Mouse (Mus musculus) kidney, adult 9 months (tissue): ENCODE measurements around the gene Zfp64.
A peak's percentile ranks its signal among the peaks of the same experiment; 100 is the strongest.
"Not testable (repeated sequence)": the region's sequence is repeated elsewhere in the genome, so short reads cannot be mapped to it uniquely, and the experiment has no call there.

Experiments
- DNase-seq: peaks from one replicate; pipeline ENCODE4 v3.0.0; 2022

Zfp64 gene

GRCm38 (mm10) chr2:168892057-168892456 is 63.3 kb downstream of the Zfp64 start:
- no peak for DNase-seq

GRCm38 (mm10) chr2:168884641-168885040 is 70.7 kb downstream of the Zfp64 start:
- DNase-seq = no peak

- no peak for DNase-seq
Measured at GRCm38 (mm10) chr2:168882997-168883396, 72.4 kb downstream of the Zfp64 start.

DNA sequence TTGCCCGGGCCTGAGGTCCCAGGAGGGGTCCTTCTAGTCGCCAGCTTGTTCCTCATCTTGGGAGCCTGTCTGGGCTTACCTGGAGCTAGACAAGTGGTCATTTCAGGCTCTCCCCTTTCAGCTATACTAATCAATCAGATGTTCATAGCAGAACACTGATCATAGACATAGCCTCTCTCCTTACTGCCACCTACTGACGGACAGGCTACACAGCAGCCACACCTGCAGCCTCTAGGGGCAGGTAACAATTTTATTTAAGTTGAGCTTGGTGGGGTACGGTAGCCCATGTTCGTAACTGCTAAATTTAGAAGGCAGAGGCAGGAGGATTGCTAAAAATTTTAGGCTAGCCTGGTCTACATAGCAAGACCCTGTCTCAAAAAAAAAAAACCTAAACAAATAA is 73.5 kb downstream of the Zfp64 start:
- peak; percentile 17 for DNase-seq

- DNase-seq = no peak
Measured at GRCm38 (mm10) chr2:168879573-168879972, 75.8 kb downstream of the Zfp64 start.

GRCm38 (mm10) chr2:168878708-168879107 is 76.7 kb downstream of the Zfp64 start:
- DNase-seq = no peak

GRCm38 (mm10) chr2:168878158-168878557 is 77.2 kb downstream of the Zfp64 start:
- DNase-seq = peak; percentile 8

GRCm38 (mm10) chr2:168876631-168877030 is 78.8 kb downstream of the Zfp64 start:
- no peak for DNase-seq

GRCm38 (mm10) chr2:168874498-168874897 is 80.9 kb downstream of the Zfp64 start:
- DNase-seq = no peak

- DNase-seq = no peak
Measured at GRCm38 (mm10) chr2:168871767-168872511, 83.4 kb downstream of the Zfp64 start.

DNA sequence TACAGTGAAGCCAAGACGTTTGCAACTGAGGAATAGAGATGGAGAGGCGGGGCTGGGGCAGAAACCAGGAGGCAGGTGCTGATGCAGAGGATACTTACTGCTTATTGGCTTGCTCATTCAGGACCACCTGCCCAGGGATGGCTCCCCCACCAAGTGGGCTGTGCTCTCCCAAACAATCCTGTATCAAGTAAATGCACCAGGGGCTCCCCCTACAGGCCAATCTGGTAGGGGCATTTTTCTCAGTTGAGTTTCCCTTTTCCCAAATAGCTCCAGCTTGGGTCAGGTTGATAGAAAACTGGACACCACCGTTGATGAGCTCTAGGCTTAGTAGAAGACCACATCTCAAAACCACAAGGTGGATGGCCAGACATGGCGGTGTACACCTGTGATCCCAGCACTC is 84.9 kb downstream of the Zfp64 start:
- DNase-seq = peak; percentile 30

- DNase-seq = no peak
Measured at GRCm38 (mm10) chr2:168866942-168867341, 88.4 kb downstream of the Zfp64 start.

DNA sequence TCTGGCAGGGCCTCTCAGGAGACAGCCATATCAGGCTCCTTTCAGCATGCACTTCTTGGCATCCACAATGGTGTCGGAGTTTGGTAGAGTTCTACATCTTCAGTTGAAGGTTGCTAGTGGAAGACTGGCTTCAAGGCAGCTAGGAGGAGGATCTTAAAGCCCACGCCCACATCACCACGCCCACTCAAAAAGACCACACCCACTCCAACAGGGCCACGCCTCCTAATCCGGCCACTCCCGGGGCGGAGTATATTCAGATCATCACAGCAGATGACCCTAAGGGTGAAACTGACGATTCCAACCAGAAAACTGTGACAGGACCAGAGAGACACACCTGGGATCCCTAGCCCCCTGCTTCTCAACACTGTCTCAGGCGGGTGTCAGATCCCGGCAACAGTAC is 89.0 kb downstream of the Zfp64 start:
- no peak for DNase-seq

GRCm38 (mm10) chr2:168864905-168865304 is 90.5 kb downstream of the Zfp64 start:
- DNase-seq = no peak

DNA sequence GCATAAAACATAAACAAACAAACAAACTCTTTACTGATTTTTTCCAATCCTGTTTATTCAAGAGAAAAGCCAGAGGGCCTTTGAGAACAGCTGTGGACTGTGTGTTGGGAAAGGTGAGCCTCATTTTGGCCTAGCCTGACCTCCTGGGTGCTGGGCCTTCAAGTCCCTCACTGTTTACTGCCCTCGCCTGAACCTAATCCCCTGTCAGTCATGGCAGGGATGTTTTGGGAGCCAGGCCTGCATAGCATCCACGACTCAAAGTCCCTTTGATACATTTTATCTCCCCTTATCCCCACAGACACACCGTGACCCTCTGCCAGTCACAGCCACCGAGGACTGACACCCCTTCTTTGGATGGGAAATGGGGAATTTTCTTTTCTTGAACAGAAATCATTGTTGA is 92.7 kb downstream of the Zfp64 start:
- no peak for DNase-seq

- DNase-seq = no peak
Measured at GRCm38 (mm10) chr2:168860922-168861740, 94.3 kb downstream of the Zfp64 start.

- no peak for DNase-seq
Measured at GRCm38 (mm10) chr2:168860032-168860691, 95.2 kb downstream of the Zfp64 start.

DNA sequence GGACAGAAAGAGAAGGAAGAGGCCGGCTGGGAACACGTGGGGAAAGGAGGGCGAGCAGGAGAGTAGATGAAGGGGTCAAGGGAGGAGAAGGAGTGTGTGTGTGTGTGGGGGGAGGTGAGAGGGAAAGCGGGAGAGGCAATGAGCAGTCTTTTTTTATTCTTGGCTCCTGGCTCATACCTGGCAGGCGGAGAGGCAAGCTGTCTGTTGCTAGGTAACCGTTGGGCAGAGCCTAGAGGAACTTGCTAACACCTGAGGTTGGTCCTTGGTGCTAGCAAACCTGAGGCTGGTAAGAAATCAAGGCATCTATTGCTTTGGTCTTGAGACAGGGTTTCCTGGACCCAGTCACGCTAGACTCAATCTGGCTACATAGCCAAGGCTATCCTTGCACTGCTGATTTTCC is 98.7 kb downstream of the Zfp64 start:
- DNase-seq = no peak

- DNase-seq = no peak
Measured at GRCm38 (mm10) chr2:168854777-168855176, 100.6 kb downstream of the Zfp64 start.

GRCm38 (mm10) chr2:168853869-168854268 is 101.5 kb downstream of the Zfp64 start:
- not testable (repeated sequence) for DNase-seq

- DNase-seq = no peak
Measured at GRCm38 (mm10) chr2:168851545-168851944, 103.8 kb downstream of the Zfp64 start.

DNA sequence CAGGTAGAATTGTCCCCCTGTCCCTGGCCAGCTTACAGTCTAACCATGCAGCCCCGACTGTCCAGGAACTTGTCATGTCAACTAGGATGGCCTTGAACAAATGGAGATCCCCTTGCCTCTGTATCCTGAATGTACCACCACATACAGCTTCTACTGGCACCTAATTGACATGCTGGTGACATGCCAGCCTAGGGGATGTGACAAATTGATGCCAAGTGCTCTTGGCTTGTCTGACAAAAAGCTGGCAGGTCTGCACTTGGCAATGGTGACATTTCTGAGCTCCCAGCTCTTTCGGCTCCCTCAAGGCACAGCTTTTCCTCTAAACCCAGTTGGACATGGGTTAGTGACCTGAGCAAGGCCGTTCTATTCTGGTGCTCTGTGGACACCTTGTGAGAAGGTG is 106.8 kb downstream of the Zfp64 start:
- no peak for DNase-seq

- no peak for DNase-seq
Measured at GRCm38 (mm10) chr2:168846180-168846720, 109.1 kb downstream of the Zfp64 start.
